Mouse (Mus musculus): ENCODE data around the gene Mroh9. TPM values are rescaled to one million over a fixed set of nuclear protein-coding genes. Genes with fewer than 3 reads are reported as not detected.

Mroh9 gene
- polyA plus RNA-seq (2012), result 0.01 TPM in 1 of 2 replicates, not detected in the other

- H3K4me1 ChIP-seq (ENCODE audit: control insufficient read depth), result no peaks in the 10 kb centered on the region
- no peaks in the 10 kb centered on the region for H3K36me3 ChIP-seq (ENCODE audit: control insufficient read depth)
- no peaks in the 10 kb centered on the region for H3K27me3 ChIP-seq (ENCODE audit: control insufficient read depth)
- TF ChIP-seq GATA1 (IDR thresholded peaks at IDR 0.05; ENCODE audit: low read length) (no peak), TAL1 (IDR thresholded peaks at IDR 0.05; ENCODE audit: low read length) (no peak)
- no peak within 1 kb of the TSS for H3K4me3 ChIP-seq (replicated peaks)
- no peaks in the 10 kb centered on the region for H3K9me3 ChIP-seq (ENCODE audit: control insufficient read depth, low read length)
These were observed at the start of gene Mroh9 for GRCm38 (mm10) chr1:163085570-163085969. TSS of gene Mroh9 (minus strand) at chr1:163085670.

- no peaks in the 10 kb centered on the region for H3K36me3 ChIP-seq (ENCODE audit: control insufficient read depth)
- no peaks in the 10 kb centered on the region for H3K9me3 ChIP-seq (ENCODE audit: control insufficient read depth, low read length)
- no peaks in the 10 kb centered on the region for H3K27me3 ChIP-seq (ENCODE audit: control insufficient read depth)
- H3K4me1 ChIP-seq (ENCODE audit: control insufficient read depth), result no peaks in the 10 kb centered on the region
- TF ChIP-seq TAL1 (IDR thresholded peaks at IDR 0.05; ENCODE audit: low read length) (no peak), GATA1 (IDR thresholded peaks at IDR 0.05; ENCODE audit: low read length) (no peak)
- no peak overlapping the region for H3K4me3 ChIP-seq (replicated peaks)
These were observed 44.5 kb upstream of the Mroh9 start for GRCm38 (mm10) chr1:163129976-163130375.

GRCm38 (mm10) chr1:163129129-163129900 is 43.8 kb upstream of the Mroh9 start:
- Histone ChIP-seq H3K27me3 (ENCODE audit: control insufficient read depth) (no peaks in the 10 kb centered on the region), H3K4me1 (ENCODE audit: control insufficient read depth) (no peaks in the 10 kb centered on the region), H3K36me3 (ENCODE audit: control insufficient read depth) (no peaks in the 10 kb centered on the region), H3K9me3 (ENCODE audit: control insufficient read depth, low read length) (no peaks in the 10 kb centered on the region), H3K4me3 (replicated peaks) (no peak overlapping the region)
- TF ChIP-seq GATA1 (IDR thresholded peaks at IDR 0.05; ENCODE audit: low read length) (no peak), TAL1 (IDR thresholded peaks at IDR 0.05; ENCODE audit: low read length) (no peak)

GRCm38 (mm10) chr1:163126175-163126881 is 40.9 kb upstream of the Mroh9 start:
- H3K36me3 ChIP-seq (ENCODE audit: control insufficient read depth), result no peaks in the 10 kb centered on the region
- H3K27me3 ChIP-seq (ENCODE audit: control insufficient read depth), result no peaks in the 10 kb centered on the region
- no peak overlapping the region for H3K4me3 ChIP-seq (replicated peaks)
- TF ChIP-seq TAL1 (IDR thresholded peaks at IDR 0.05; ENCODE audit: low read length) (no peak), GATA1 (IDR thresholded peaks at IDR 0.05; ENCODE audit: low read length) (no peak)
- H3K9me3 ChIP-seq (ENCODE audit: control insufficient read depth, low read length), result no peaks in the 10 kb centered on the region
- H3K4me1 ChIP-seq (ENCODE audit: control insufficient read depth), result no peaks in the 10 kb centered on the region

GRCm38 (mm10) chr1:163122414-163122813 is 36.9 kb upstream of the Mroh9 start:
- peaks cover 2% of the 10 kb centered on the region; the same call in 1 of the 2 replicates for H3K9me3 ChIP-seq (ENCODE audit: control insufficient read depth, low read length)
- no peaks in the 10 kb centered on the region for H3K27me3 ChIP-seq (ENCODE audit: control insufficient read depth)
- TF ChIP-seq TAL1 (IDR thresholded peaks at IDR 0.05; ENCODE audit: low read length) (no peak), GATA1 (IDR thresholded peaks at IDR 0.05; ENCODE audit: low read length) (no peak)
- no peaks in the 10 kb centered on the region for H3K4me1 ChIP-seq (ENCODE audit: control insufficient read depth)
- H3K36me3 ChIP-seq (ENCODE audit: control insufficient read depth), result no peaks in the 10 kb centered on the region
- H3K4me3 ChIP-seq (replicated peaks), result no peak overlapping the region

GRCm38 (mm10) chr1:163113461-163114174 is 28.1 kb upstream of the Mroh9 start:
- Histone ChIP-seq H3K36me3 (ENCODE audit: control insufficient read depth) (no peaks in the 10 kb centered on the region), H3K9me3 (ENCODE audit: control insufficient read depth, low read length) (no peaks in the 10 kb centered on the region), H3K4me3 (replicated peaks) (no peak overlapping the region), H3K27me3 (ENCODE audit: control insufficient read depth) (no peaks in the 10 kb centered on the region), H3K4me1 (ENCODE audit: control insufficient read depth) (no peaks in the 10 kb centered on the region)
- TF ChIP-seq GATA1 (IDR thresholded peaks at IDR 0.05; ENCODE audit: low read length) (no peak), TAL1 (IDR thresholded peaks at IDR 0.05; ENCODE audit: low read length) (no peak)

GRCm38 (mm10) chr1:163112482-163113164 is 27.2 kb upstream of the Mroh9 start:
- TF ChIP-seq TAL1 (IDR thresholded peaks at IDR 0.05; ENCODE audit: low read length), result no peak
- TF ChIP-seq GATA1 (IDR thresholded peaks at IDR 0.05; ENCODE audit: low read length), result no peak
- Histone ChIP-seq H3K27me3 (ENCODE audit: control insufficient read depth) (no peaks in the 10 kb centered on the region), H3K36me3 (ENCODE audit: control insufficient read depth) (no peaks in the 10 kb centered on the region), H3K4me1 (ENCODE audit: control insufficient read depth) (no peaks in the 10 kb centered on the region), H3K9me3 (ENCODE audit: control insufficient read depth, low read length) (no peaks in the 10 kb centered on the region), H3K4me3 (replicated peaks) (no peak overlapping the region)

GRCm38 (mm10) chr1:163104960-163105359 is 19.5 kb upstream of the Mroh9 start:
- Histone ChIP-seq H3K9me3 (ENCODE audit: control insufficient read depth, low read length) (no peaks in the 10 kb centered on the region), H3K36me3 (ENCODE audit: control insufficient read depth) (no peaks in the 10 kb centered on the region), H3K4me3 (replicated peaks) (no peak overlapping the region), H3K4me1 (ENCODE audit: control insufficient read depth) (no peaks in the 10 kb centered on the region), H3K27me3 (ENCODE audit: control insufficient read depth) (no peaks in the 10 kb centered on the region)
- TF ChIP-seq TAL1 (IDR thresholded peaks at IDR 0.05; ENCODE audit: low read length), result no peak
